Mouse (Mus musculus) granulocyte monocyte progenitor cell, adult 5-6 weeks (primary cell): ENCODE results near the gene Ctse. TPM values are rescaled to one million over a fixed set of nuclear protein-coding genes. Genes with fewer than 3 reads are reported as not detected.
"Not testable (repeated sequence)": the region's sequence is repeated elsewhere in the genome, so short reads cannot be mapped to it uniquely, and the experiment has no call there.

Experiments
- ATAC-seq: replicated peaks from 2 replicates; pipeline ENCODE4 v1.8.0; 2016; ENCODE audit warnings: mild to moderate bottlenecking, moderate TSS enrichment, inconsistent platforms; ENCODE audit not compliant: poor library complexity, severe bottlenecking
- total RNA-seq, 2 experiments: library from RNA; stranded (forward) in 1 of 2; stranded (reverse) in 1 of 2; fragments of 200-712, 200-1000 nt in 1 of 2; fragments of >200 nt in 1 of 2; fragmentation: Nextera tagmentation in 1 of 2; gene quantifications; 2 replicates each; pipeline ENCODE4 v1.2.3; 2014 to 2017

The Ctse gene
- total RNA-seq (2014; fragmentation: Nextera tagmentation) (1.7 and 7.5 TPM in 2 replicates), total RNA-seq (2017) (1.4 and 2.9 TPM in 2 replicates)

GRCm38 (mm10) chr1:131637791-131638540 lies at the start of gene Ctse:
TSS of gene Ctse (plus strand) at chr1:131638306.
- peak; percentile 89 for ATAC-seq

DNA sequence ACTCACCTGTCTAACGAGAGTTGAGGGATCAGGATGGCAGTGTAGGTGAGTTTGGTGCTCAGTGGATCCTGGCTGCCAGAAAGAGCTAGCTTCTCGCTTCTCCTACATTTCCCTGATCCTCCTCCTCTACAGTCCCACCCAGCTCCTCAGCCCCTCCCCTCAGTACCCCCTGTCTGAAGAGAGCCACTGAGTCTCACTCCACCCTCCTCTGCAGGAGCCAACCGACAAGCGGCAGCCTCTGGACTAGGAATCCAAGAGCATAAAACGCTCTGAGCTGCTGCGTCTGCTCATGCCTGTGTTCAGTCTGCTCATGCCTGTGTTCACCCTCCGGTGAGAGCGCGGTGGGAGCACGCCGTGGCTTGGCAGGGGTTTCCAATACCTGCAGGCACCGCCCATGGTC lies 39.2 kb upstream of the Ctse start, which contains the start of gene Avpr1b:
Avpr1b (plus strand) TSS at position 335 of the 400 bp plus-strand sequence.
- ATAC-seq = no peak

- ATAC-seq = peak; percentile 33; the same call in 1 of the 2 replicates
These were observed 37.8 kb upstream of the Ctse start for GRCm38 (mm10) chr1:131600314-131600713.

DNA sequence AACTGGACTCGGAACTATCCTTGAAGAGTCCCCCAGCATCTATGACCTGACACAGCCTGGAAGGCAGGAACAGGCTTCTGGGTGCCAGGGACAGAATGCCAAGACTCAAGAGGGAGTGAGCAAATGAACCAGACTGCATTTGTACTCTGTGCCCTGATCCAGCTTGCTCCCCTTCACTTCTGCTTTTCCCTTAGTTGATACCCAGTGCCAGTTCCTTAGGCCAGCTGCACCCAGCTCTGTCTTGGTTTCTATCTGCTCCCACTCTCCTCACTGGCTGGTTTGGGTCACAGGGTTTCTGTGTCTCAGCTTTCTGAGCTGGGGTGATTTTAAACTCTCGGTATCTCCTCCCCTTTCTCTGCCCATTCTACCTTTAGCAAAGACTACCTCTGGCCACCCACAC lies 31.4 kb upstream of the Ctse start:
- ATAC-seq = peak; percentile 96

DNA sequence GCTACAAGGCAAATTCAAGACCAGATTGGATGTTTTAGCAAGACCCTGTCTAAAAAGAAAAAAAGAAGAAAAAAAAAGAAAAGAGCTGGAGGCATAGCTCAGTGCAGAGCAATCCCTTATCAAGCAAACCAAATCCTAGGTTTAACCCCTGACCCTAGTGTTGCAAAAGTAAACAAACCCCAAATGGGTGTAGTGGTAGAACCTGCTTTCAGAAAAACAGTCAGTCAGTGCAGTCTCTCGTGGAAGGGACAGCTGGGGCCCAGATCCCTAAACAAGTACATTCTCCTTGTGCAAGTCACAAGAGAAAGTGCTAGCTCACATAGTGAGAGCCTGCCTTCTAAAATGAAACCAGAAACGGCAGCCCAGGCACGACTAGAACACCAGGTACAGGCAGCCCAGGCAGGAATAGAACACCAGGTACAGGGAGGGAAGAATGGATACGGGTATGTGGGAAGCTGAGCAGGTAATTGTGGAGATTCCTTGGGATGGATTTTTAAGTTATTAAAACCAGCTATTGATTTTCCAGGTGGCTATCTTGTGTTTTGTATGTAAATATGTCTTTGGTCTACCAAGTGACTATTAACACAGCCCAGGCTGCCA lies 25.4 kb upstream of the Ctse start:
- ATAC-seq = no peak

DNA sequence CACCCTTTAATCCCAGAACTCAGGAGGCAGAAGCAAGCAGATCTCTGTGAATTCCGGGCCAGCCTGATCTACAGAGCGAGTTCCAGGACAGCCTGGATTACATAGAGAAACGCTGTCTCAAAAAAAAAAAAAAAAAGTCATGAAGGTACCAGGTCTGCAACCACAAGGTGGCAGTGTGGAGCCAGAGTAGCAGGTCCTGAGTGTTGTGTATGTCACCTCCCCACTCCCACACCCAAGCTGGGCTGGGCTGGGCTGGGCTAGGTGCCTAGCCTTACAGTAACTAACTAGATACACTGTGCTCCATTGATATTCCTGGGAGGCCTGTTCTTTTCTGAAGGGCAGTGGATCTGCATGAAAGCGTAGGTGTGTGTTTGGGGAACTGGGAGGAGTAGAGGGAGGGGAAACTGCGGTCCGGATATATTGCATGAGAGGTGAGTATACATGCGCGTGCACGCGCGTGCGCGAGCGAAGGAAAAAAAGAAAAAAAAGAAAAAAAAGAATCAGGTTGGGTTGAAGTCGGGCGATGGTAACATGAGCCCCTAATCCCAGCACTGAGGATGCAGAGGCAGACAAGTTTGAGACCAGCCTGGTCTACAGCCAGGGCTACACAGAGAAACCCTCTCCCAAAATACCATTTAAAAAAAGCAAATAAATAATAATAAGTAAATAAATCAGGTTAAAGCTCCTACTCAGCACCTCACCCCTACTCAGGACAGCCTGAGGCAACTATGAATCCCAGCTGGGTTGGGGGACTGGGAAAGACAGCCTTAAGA lies 24.6 kb upstream of the Ctse start:
- ATAC-seq = peak; percentile 97

DNA sequence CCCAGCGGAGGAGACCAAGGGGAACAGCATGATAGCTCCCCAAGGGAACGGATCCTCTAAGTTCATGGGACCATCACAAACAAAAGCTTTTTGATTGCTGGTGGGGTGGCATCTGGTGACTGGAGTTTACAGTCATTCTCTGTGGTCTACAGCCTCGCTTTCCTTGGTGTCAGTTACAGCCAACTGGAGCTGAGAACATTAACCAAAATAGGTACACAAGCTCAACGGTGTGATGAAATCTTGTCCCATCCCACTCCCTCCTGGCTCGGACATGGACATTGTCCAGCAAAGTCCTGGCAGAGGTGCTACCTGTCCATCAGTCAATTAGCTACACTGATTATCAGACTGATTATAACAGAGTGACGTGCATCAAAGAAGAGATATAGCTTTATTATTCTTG lies 23.5 kb upstream of the Ctse start:
- ATAC-seq = no peak

GRCm38 (mm10) chr1:131616131-131616530 lies 22.0 kb upstream of the Ctse start:
- ATAC-seq = no peak

- no peak for ATAC-seq
These were observed 21.4 kb upstream of the Ctse start for GRCm38 (mm10) chr1:131616546-131617220.

DNA sequence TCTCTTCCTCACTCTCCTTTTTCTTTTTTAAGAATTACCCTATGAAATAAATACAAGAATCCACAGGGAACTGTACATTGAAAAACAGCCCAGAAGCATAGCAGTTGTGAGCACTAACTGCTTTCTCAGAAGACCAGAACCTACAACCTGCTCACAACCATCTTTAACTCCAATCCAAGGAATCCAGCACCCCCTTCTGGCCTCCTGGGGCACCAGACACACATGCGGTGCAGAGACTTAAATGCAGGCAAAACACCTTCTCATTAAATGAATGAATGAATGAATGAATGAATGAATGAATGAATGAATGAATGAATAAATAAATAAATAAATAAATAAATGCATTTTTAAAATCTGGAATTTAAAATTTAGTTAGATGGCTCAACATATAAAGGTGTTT lies 19.5 kb upstream of the Ctse start:
- ATAC-seq = no peak

DNA sequence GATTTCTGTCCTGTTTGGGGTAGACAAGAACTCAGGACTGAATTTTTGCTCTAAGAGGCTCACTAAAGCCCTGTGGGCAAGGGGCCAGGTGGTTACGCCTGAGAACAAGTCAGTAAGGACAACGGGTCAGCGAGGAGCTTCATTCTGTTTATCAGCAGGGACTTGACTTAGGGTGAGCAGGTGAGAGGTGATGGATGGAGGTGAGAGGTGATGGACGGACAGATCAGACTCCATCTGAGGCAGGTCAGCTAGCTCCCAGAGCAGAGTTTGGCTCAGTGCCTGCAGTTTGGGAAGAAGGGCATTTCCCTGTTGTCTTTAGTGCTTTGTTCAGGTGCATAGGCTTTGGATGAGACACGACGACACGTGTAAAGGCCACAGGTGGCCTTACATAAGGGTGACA lies 18.8 kb upstream of the Ctse start:
- no peak for ATAC-seq

- ATAC-seq = no peak
These were observed 14.5 kb upstream of the Ctse start for GRCm38 (mm10) chr1:131623644-131624043.

GRCm38 (mm10) chr1:131624175-131624835 lies 13.8 kb upstream of the Ctse start:
- ATAC-seq = no peak

- no peak for ATAC-seq
These were observed 11.9 kb upstream of the Ctse start for GRCm38 (mm10) chr1:131626200-131626599.

DNA sequence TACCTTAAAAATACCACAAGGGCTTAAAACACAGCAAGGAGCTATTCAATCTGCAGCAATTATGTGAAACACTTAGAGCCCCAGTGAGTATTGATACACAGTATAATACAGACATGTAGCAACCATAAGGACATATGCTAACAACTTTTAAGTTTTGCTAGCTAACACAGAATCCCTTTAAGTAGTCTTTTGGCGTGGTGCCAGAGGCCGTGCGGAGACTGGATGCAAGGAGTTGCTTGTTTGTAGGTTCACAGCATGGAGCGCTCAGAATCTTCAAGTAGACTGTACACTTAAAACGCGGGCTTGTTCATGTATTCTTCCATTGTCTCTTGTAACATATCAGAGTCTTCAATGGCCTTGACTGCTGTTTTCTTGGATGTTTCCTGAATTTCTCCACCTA lies 5.9 kb upstream of the Ctse start:
- ATAC-seq = not testable (repeated sequence)

DNA sequence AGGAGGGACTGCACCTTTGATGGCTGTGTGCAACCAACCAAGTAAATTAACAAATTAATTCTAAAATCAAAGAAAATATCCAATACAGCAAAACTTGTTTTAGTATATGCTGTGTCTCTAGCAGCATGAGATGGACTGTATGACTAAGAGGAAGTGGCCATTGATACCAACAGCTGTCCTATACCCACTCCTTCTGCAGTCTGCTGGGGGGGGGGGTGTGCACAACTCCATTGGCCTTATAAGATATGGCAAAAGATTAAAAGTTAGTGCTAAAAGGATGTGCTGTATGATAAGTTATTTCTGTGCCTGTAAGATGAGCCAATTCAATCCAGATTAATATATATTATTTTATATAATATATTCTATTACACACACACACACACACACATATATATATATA lies 3.6 kb upstream of the Ctse start:
- ATAC-seq = no peak

DNA sequence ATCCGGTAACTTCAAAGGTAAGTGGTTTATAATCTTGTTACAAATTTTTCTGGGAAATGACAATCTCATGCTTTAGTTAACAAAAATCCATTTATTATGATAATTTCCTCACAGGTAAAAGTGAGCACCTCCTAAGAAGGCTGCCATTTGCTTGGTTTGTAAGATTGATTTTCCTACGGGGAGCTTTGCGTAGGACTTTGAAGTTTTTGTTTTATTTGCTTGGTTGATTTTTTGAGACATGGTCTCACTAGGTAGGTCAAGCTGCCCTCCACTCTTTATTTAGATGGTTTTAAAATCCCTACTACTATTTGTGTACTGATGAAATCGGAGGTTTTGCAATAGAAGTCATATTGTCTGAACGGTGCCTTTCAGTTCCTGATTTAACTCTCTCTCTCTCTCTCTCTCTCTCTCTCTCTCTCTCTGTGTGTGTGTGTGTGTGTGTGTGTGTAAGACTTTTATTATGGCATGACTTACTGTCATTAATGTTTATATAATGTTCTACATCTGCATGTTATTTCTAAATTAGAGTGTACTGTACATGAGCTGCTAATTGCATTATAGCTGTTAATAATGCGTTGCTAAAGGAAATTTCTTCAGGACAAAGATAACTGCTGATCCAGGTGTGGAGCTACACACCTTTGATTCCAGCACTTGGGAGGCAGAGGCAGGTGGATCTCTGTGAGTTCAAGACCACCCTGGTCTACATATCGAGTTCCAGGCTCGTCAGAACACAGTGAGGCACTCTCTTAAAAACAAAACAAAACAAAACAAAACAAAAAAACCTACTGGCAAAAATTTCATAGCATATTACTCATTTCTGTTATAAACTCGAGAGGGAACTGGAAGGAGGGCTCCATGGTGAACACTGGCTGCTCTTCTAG lies 675 bp downstream of the Ctse start:
- ATAC-seq = peak; percentile 87

GRCm38 (mm10) chr1:131640062-131640461 lies 2.0 kb downstream of the Ctse start:
- no peak for ATAC-seq

- no peak for ATAC-seq
These were observed 3.5 kb downstream of the Ctse start for GRCm38 (mm10) chr1:131641565-131641964.
